Mouse (Mus musculus): ENCODE measurements around the gene Arvcf. TPM values are rescaled to one million over a fixed set of nuclear protein-coding genes. Genes with fewer than 3 reads are reported as not detected.
A peak's percentile ranks its signal among the peaks of the same experiment; 100 is the strongest.

Gene Arvcf
- total and polyA plus RNA-seq, 3 experiments = 9.1 to 14.5 TPM; not detected in 1

DNA sequence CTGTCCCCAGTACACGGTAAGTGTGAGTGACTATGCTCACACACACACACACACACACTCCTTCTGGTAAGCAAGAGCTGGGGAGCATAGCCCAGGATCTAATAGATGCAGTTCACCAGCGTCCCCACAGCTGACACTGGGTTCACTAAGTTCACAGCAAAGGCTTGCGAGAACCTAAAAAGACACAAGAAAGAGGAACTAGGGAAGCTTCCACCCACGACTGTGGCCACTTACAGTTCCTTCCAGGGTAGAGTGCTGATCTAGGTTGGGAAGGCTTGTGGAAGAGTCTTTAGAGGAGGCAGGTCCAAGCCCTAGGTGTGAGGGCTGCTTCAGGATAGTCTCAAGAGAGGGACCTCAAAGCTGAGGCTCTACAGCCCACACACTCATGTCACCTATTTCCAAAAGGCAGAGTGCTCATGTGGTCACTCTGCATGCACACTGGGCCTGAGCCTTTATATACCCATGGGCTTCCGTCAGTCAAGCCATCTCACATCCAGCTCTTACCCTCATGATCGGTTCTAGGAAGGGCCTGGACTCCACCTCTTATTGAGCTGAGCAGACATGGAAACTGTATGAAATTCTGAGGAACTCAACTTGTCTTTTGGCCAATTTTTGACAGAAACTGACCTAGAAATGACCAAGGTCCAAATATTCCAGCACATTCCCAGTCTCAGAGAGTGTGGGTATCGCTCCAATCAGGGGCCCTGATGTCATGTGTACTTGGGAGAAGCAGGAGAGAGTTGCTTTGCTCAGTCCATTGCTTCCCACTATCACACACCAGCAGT lies 65.2 kb downstream of the Arvcf start:
- Histone ChIP-seq H3K9me3 (replicated peaks; ENCODE audit: insufficient read depth, low read length) (no peaks in the 10 kb centered on the region), H3K27ac (ENCODE audit: control insufficient read depth, low read depth, low read length) (peak overlapping the region; percentile 3; the same call in 1 of the 2 replicates), H3K4me1 (ENCODE audit: control insufficient read depth in 1 of 2, insufficient read depth in 2 of 2, low read length in 2 of 2) (peaks cover 9 to 12% of the 10 kb centered on the region in 2 experiments), H3K79me2 (ENCODE audit: control insufficient read depth, insufficient read depth, low read length, poor library complexity) (no peaks in the 10 kb centered on the region; the same call in 1 of the 2 replicates), H3K36me3 (ENCODE audit: control insufficient read depth in 1 of 2, insufficient read depth in 2 of 2, low read length in 2 of 2) (peaks cover 4 to 13% of the 10 kb centered on the region in 2 experiments), H3K9ac (ENCODE audit: control insufficient read depth, low read depth, low read length, poor library complexity, severe bottlenecking) (no peak overlapping the region), H3K4me3 (ENCODE audit: control insufficient read depth in 1 of 2, insufficient read depth in 1 of 2, low read depth in 2 of 2, low read length in 2 of 2) (no peak overlapping the region), H3K27me3 (ENCODE audit: control insufficient read depth in 1 of 2, insufficient read depth in 2 of 2, low read length in 2 of 2) (no peaks in the 10 kb centered on the region)
- TF ChIP-seq ETS1 (IDR thresholded peaks at IDR 0.05; ENCODE audit: low read depth, low read length) (no peak), RAD21 (IDR thresholded peaks at IDR 0.05; ENCODE audit: low read depth, low read length) (no peak), NRF1 (IDR thresholded peaks at IDR 0.05; ENCODE audit: insufficient read depth, low read depth, low read length, poor library complexity, severe bottlenecking) (no peak), MAX (IDR thresholded peaks at IDR 0.05; ENCODE audit: low read length) (no peak), ZKSCAN1 (IDR thresholded peaks at IDR 0.05; ENCODE audit: low read depth, low read length) (no peak), MEF2A (IDR thresholded peaks at IDR 0.05; ENCODE audit: extremely low read depth, insufficient replicate concordance, low read depth, low read length, poor library complexity, severe bottlenecking) (no peak), ZC3H11A (IDR thresholded peaks at IDR 0.05; ENCODE audit: low read depth, low read length) (no peak), MAZ (IDR thresholded peaks at IDR 0.05; ENCODE audit: low read depth, low read length) (no peak), USF1 (IDR thresholded peaks at IDR 0.05; ENCODE audit: low read depth, low read length) (no peak), ELF1 (IDR thresholded peaks at IDR 0.05; ENCODE audit: low read depth, low read length) (no peak), TBP (IDR thresholded peaks at IDR 0.05; ENCODE audit: low read depth, low read length) (no peak), UBTF (IDR thresholded peaks at IDR 0.05; ENCODE audit: borderline replicate concordance, insufficient read depth, low read depth, low read length) (no peak), KAT2A (conservative IDR thresholded peaks at IDR 0.05; ENCODE audit: low read depth, low read length) (no peak), GATA1 (IDR thresholded peaks at IDR 0.05; ENCODE audit: low read depth, low read length) (no peak), GABPA (IDR thresholded peaks at IDR 0.05; ENCODE audit: low read depth, low read length) (no peak), RCOR1 (IDR thresholded peaks at IDR 0.05; ENCODE audit: low read depth, low read length) (no peak), MYC (IDR thresholded peaks at IDR 0.05; ENCODE audit: low read depth, low read length) (no peak)
- peak; percentile 59 for DNase-seq (ENCODE audit: low read depth, low spot score)

- no peak for TF ChIP-seq RCOR1 (IDR thresholded peaks at IDR 0.05; ENCODE audit: low read depth, low read length)
- TF ChIP-seq MAZ (IDR thresholded peaks at IDR 0.05; ENCODE audit: low read depth, low read length) = no peak
- TF ChIP-seq ZC3H11A (IDR thresholded peaks at IDR 0.05; ENCODE audit: low read depth, low read length) = no peak
- no peaks in the 10 kb centered on the region; the same call in 1 of the 2 replicates for H3K79me2 ChIP-seq (ENCODE audit: control insufficient read depth, insufficient read depth, low read length, poor library complexity)
- H3K36me3 ChIP-seq (ENCODE audit: control insufficient read depth in 1 of 2, insufficient read depth in 2 of 2, low read length in 2 of 2) = peaks cover 4 to 35% of the 10 kb centered on the region in 2 experiments
- H3K27ac ChIP-seq (ENCODE audit: control insufficient read depth, low read depth, low read length) = no peak overlapping the region
- DNase-seq (ENCODE audit: low read depth, low spot score) = no peak
- H3K27me3 ChIP-seq (ENCODE audit: control insufficient read depth in 1 of 2, insufficient read depth in 2 of 2, low read length in 2 of 2) = no peaks in the 10 kb centered on the region
- H3K4me3 ChIP-seq (ENCODE audit: control insufficient read depth in 1 of 2, insufficient read depth in 1 of 2, low read depth in 2 of 2, low read length in 2 of 2) = no peak overlapping the region
- H3K4me1 ChIP-seq (ENCODE audit: control insufficient read depth in 1 of 2, insufficient read depth in 2 of 2, low read length in 2 of 2) = peaks cover 27 to 34% of the 10 kb centered on the region in 2 experiments
- H3K9me3 ChIP-seq (replicated peaks; ENCODE audit: insufficient read depth, low read length) = no peaks in the 10 kb centered on the region
- no peak overlapping the region for H3K9ac ChIP-seq (ENCODE audit: control insufficient read depth, low read depth, low read length, poor library complexity, severe bottlenecking)
These were observed 68.2 kb downstream of the Arvcf start for GRCm38 (mm10) chr16:18416094-18416761.

Measured in MEL (cell line).